Mouse (Mus musculus): ENCODE results near the gene Dbn1.

DNA sequence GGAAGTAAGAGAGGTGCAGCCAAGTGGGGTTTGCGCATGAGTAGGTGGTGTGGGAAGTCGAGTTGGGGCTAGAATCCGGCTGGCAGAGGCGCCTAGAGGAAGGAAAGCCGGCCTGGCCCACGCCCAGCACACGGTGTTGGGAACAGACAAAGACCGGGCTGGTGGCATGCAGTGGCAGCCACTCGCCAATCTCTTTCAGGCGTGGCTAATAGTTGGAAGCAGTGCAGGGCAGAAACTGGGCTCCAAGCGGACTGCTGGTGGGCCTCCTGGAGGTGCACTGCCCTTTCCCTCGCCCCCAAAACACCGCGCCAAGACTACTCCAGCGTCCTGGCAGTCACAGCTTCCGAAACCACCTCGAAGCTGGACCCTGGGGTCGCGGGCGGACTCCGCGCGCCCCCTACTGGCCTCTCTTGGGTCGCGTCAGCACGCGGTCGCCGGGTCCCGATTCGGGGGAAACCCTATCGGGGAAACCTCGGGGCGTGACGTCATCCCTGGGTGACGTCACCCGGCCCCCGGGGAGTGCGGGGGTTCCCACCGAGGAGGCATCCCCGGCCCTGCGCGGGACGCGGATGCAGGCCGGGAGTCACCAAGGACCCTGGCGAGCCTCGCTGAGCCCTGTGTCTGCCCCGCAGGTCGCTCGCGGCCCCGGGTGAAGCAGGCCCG is 16.6 kb downstream of the Dbn1 start:
- peak; percentile 85 for TF ChIP-seq CTCF (IDR thresholded peaks at IDR 0.05; ENCODE audit: extremely low read depth, insufficient read length, insufficient replicate concordance, low read depth, low read length)
- no peak; the same call in 1 of the 2 replicates for TF ChIP-seq POLR2A (IDR thresholded peaks at IDR 0.05; ENCODE audit: low read depth, low read length)

All from small intestine, adult 2 months (tissue).